8 mouse cellular contexts compared by ENCODE assay signal in the genomic region with DNA sequence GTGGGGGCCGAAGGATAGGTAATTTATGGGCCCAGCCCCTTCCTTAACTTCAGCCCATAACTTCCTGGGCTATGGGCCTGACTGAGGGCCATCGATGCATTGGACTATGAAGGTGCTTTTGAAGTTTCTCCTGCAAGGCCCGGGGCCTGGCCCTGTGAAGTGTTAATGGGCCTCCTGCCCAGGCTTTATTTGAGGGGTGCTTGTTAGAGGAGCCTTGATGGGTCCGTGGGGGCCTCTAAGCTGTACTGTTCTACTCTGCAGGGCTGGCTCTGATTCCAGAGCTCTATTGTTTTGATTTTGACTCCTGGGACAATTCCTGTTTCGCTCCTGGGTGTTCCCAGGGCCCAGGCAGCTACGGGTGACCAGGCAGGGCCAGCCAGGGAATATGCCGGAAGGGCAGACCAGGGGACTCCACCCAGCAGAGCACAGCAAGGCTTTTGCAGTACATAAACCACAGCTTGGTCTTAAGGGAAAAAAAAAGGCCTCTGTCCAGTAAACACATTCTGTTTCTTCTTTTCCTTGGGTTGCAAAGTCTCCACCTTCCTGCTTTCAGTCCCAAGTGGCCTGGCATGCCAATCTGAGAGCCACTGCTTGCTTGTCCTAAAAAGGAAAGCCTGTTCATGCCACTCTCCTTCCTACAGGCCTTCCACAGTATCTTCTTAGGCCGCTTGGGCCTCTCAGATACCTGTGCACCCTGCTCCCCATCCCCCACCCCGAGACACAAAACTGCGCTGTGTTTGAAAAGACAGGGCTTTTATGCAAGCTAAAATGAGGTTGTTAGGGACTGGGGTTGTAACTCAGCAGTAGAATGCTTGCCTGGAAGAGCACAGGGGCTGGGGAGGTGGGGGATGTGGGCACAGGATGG. TPM values are rescaled to one million over a fixed set of nuclear protein-coding genes. Genes with fewer than 3 reads are reported as not detected.
A peak's percentile ranks its signal among the peaks of the same experiment; 100 is the strongest.
DNase-seq lines count a peak whose midpoint lies in the region; ATAC-seq lines count a peak whose summit lies in the region.

No protein-coding gene starts in this region.

- H3K4me2 ChIP-seq in intestine, embryonic 16.5 days (ENCODE audit: low read depth, low read length), result no peak overlapping the region
- no peak overlapping the region for H3K4me2 ChIP-seq in lung, embryonic 16.5 days (ENCODE audit: low read depth, low read length)

- no peak overlapping the region for H3K9ac ChIP-seq in intestine, embryonic 16.5 days (ENCODE audit: low read depth, low read length)
- H3K9ac ChIP-seq in lung, embryonic 16.5 days (ENCODE audit: low read length), result peak overlapping the region; percentile 46; the same call in 1 of the 2 replicates

- H3K27ac ChIP-seq in intestine, embryonic 16.5 days (ENCODE audit: low read length), result peak overlapping the region; percentile 23
- H3K27ac ChIP-seq in lung, embryonic 16.5 days (ENCODE audit: low read length), result peak overlapping the region; percentile 91

- no peaks in the 10 kb centered on the region for H3K9me3 ChIP-seq in intestine, embryonic 16.5 days (ENCODE audit: control insufficient read depth, low read length)
- no peaks in the 10 kb centered on the region for H3K9me3 ChIP-seq in lung, embryonic 16.5 days (ENCODE audit: control insufficient read depth, low read length)

- peak; percentile 26; the same call in 1 of the 2 replicates for ATAC-seq in intestine, embryonic 16.5 days
- peak; percentile 82 for ATAC-seq in lung, embryonic 16.5 days (ENCODE audit: low read depth)
- no peak for ATAC-seq in monocyte, adult 5-6 weeks (replicated peaks; ENCODE audit: insufficient number of reproducible peaks, low FRiP score, low TSS enrichment, poor library complexity, severe bottlenecking)

- H3K27me3 ChIP-seq in intestine, embryonic 16.5 days (replicated peaks; ENCODE audit: control insufficient read depth, insufficient read depth, low read length), result no peaks in the 10 kb centered on the region
- no peaks in the 10 kb centered on the region for H3K27me3 ChIP-seq in lung, embryonic 16.5 days (ENCODE audit: control insufficient read depth, insufficient read depth, low read depth, low read length)

- WGBS in intestine, embryonic 16.5 days, result 41% methylated on average over 10 of the region's 10 CpGs
- 37% methylated on average over 10 of the region's 10 CpGs for WGBS in lung, embryonic 16.5 days

- DNase-seq in gastrocnemius, adult 18-20 months (ENCODE audit: low spot score), result peak; percentile 26
- DNase-seq in gastrocnemius, postnatal 4 days (ENCODE audit: low spot score in 2 of 2), result no peak
- DNase-seq in heart, adult 18-20 months, result peak; percentile 55 to 85
- no peak for DNase-seq in cerebellum, postnatal 36 days
- DNase-seq in cerebellum, postnatal 4 days (ENCODE audit: low spot score in 2 of 2), result no peak

- H3K4me3 ChIP-seq in intestine, embryonic 16.5 days (ENCODE audit: low read length), result no peak overlapping the region
- H3K4me3 ChIP-seq in lung, embryonic 16.5 days (ENCODE audit: low read length), result no peak overlapping the region

- H3K36me3 ChIP-seq in intestine, embryonic 16.5 days (ENCODE audit: control insufficient read depth, insufficient read depth, low read length), result no peaks in the 10 kb centered on the region
- H3K36me3 ChIP-seq in lung, embryonic 16.5 days (ENCODE audit: control insufficient read depth, insufficient read depth, low read length), result no peaks in the 10 kb centered on the region

- H3K4me1 ChIP-seq in intestine, embryonic 16.5 days (ENCODE audit: control insufficient read depth, insufficient read depth, low read length), result peaks cover 10% of the 10 kb centered on the region
- peaks cover 12% of the 10 kb centered on the region for H3K4me1 ChIP-seq in lung, embryonic 16.5 days (replicated peaks; ENCODE audit: control insufficient read depth, insufficient read depth, low read length)

RNA-seq across cellular contexts. Expression of gene Chst11, which starts 57.5 kb away (rescaled TPM):
- under 1 TPM; 0.66 to 0.88 TPM for total RNA-seq in gastrocnemius, adult 18-20 months (2021)
- total RNA-seq in gastrocnemius, postnatal 4 days (2021), result 1 to 10 TPM; 2.3 to 2.6 TPM
- 1 to 10 TPM; 2.5 to 3.2 TPM for total RNA-seq in heart, adult 18-20 months (2021)
- 0.80 and 0.88 TPM in 2 replicates for polyA plus RNA-seq in intestine, embryonic 16.5 days (2015; fragmentation: Nextera tagmentation; extraction: Ambion mirVana)
- 1.2 and 1.5 TPM in 2 replicates for polyA plus RNA-seq in lung, embryonic 16.5 days (2015; fragmentation: Nextera tagmentation; extraction: Ambion mirVana)
- total RNA-seq in monocyte, adult 5-6 weeks (2017), result 9.0 to 18.3 TPM (median 9.7 TPM) in 3 replicates

Comparison
In these comparisons a context has a peak if more than half of its experiments do, and no peak if none do; other contexts are left out.
1. DNase-seq: peak in gastrocnemius, adult 18-20 months (single experiment) and heart, adult 18-20 months (2 of 2); none in gastrocnemius, postnatal 4 days (0 of 2), cerebellum, postnatal 36 days (0 of 2) and cerebellum, postnatal 4 days (0 of 2).